8 mouse cellular contexts compared by ENCODE assay signal in the genomic region with DNA sequence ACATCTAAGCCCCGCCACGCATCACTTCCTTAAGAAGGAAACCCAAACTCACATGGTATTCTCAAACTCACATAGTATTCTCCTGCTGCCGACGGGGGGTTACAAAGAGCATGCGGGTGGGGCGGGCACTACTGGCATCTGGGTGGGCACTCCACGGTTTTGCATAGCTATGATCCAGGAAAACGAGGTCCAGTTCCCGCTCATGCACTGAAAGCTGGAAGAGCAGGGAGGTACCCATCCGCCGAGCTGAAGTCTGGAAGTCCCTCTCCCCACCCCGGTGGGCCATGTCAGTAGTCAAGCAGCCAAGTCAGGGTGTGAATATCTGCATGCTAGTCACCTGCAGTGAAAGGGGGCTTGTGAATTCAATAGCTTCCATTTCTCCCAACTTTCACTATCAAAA. TPM values are rescaled to one million over a fixed set of nuclear protein-coding genes. Genes with fewer than 3 reads are reported as not detected.
DNase-seq lines count a peak whose midpoint lies in the region; ATAC-seq lines count a peak whose summit lies in the region.

No protein-coding gene starts in this region.

- H3K27ac ChIP-seq in hindbrain, embryonic 11.5 days (ENCODE audit: low read depth, low read length) = no peak overlapping the region

- DNase-seq in left cerebral cortex, postnatal 4 days = peak; percentile 3
- no peak for DNase-seq in left cerebral cortex, adult 8-10 months (ENCODE audit: low spot score in 2 of 2)
- DNase-seq in brain, adult 2 months (ENCODE audit: low read depth, low spot score) = peak; percentile 11
- no peak for DNase-seq in hindbrain, embryonic 11.5 days (ENCODE audit: low spot score)
- peak; percentile 5 for DNase-seq in lung, postnatal 10 days
- no peak for DNase-seq in ovary, postnatal 36 days (ENCODE audit: low spot score)
- DNase-seq in right cerebral cortex, adult 2 months (ENCODE audit: low spot score in 2 of 2) = no peak
- no peak for DNase-seq in ovary, postnatal 10 days (ENCODE audit: low spot score)

- H3K9ac ChIP-seq in hindbrain, embryonic 11.5 days (ENCODE audit: low read depth, low read length) = 0 out of 2 replicates have a peak overlapping the region, but pooled peaks have one; percentile 12

- intact Hi-C loops in left cerebral cortex, postnatal 4 days (cut with DNase I) = loop anchor here (10.0 kb wide), 2 partner anchors 77 to 117 kb away; a partner anchor contains a TSS

- WGBS in hindbrain, embryonic 11.5 days = 65% methylated on average over 12 of the region's 12 CpGs

- H3K4me2 ChIP-seq in hindbrain, embryonic 11.5 days (replicated peaks; ENCODE audit: low read depth, low read length) = peak overlapping the region; percentile 60

- no peaks in the 10 kb centered on the region for H3K27me3 ChIP-seq in hindbrain, embryonic 11.5 days (ENCODE audit: control insufficient read depth, insufficient read depth, low read length)

- no peaks in the 10 kb centered on the region for H3K9me3 ChIP-seq in hindbrain, embryonic 11.5 days (ENCODE audit: control insufficient read depth, low read length)

- H3K4me1 ChIP-seq in hindbrain, embryonic 11.5 days (replicated peaks; ENCODE audit: control insufficient read depth, insufficient read depth, low read length) = peaks cover 4% of the 10 kb centered on the region; the same call in 1 of the 2 replicates

- peak overlapping the region; percentile 67; the same call in 1 of the 2 replicates for H3K4me3 ChIP-seq in hindbrain, embryonic 11.5 days (ENCODE audit: low read depth, low read length)

- H3K36me3 ChIP-seq in hindbrain, embryonic 11.5 days (ENCODE audit: control insufficient read depth, insufficient read depth, low read length) = no peaks in the 10 kb centered on the region

- ATAC-seq in hindbrain, embryonic 11.5 days (ENCODE audit: low FRiP score) = no peak

RNA-seq across cellular contexts. Expression of a gene that starts 1.3 kb away (rescaled TPM):
- 10 to 100 TPM; 61.4 to 67.1 TPM for total RNA-seq in left cerebral cortex, postnatal 4 days (2021)
- 10 to 100 TPM; 63.9 to 88.2 (median 74.6) TPM for total RNA-seq in left cerebral cortex, adult 8-10 months (2022)
- 30.5 and 31.0 TPM in 2 replicates for polyA plus RNA-seq in hindbrain, embryonic 11.5 days (2014; fragmentation: Nextera tagmentation; extraction: Ambion mirVana)

RNA-seq across cellular contexts. Expression of a gene that starts 4.4 kb away (rescaled TPM):
- total RNA-seq in left cerebral cortex, postnatal 4 days (2021) = under 1 TPM in 1 of 2 experiments, not detected in 1; 0.08 TPM
- total RNA-seq in left cerebral cortex, adult 8-10 months (2022) = not detected
- polyA plus RNA-seq in hindbrain, embryonic 11.5 days (2014; fragmentation: Nextera tagmentation; extraction: Ambion mirVana) = 1.1 and 1.2 TPM in 2 replicates

Comparison
In these comparisons a context has a peak if more than half of its experiments do, and no peak if none do; other contexts are left out.
1. DNase-seq: peak in left cerebral cortex, postnatal 4 days (single experiment), brain, adult 2 months (single experiment) and lung, postnatal 10 days (single experiment); none in left cerebral cortex, adult 8-10 months (0 of 2), hindbrain, embryonic 11.5 days (single experiment), ovary, postnatal 36 days (single experiment), right cerebral cortex, adult 2 months (0 of 2) and ovary, postnatal 10 days (single experiment).